Mouse (Mus musculus): Measurements from ENCODE around the gene Dclk1.
A peak's percentile ranks its signal among the peaks of the same experiment; 100 is the strongest.

Dclk1 gene

DNA sequence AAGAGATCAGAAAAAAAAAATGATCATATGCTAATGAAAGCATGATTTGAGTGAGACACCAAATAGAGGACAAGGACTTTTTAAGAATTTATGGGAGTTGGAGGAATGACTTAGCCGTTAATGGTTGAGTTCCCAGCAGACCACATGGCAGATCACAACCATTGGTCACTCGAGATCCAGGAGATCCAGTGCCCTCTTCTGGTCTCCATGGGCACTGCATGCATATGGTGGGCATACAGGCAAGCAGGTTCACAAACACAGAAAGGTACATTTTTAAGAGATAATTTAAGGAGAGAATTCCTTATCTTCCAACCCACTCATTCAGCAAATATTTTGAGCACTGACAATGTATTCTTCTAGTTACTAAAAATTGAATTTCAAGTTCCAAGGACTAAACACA is 207.0 kb downstream of the Dclk1 start:
- DNase-seq (ENCODE audit: low read depth, low spot score) = peak; percentile 35

- DNase-seq (ENCODE audit: low read depth, low spot score) = no peak
Observed at GRCm38 (mm10) chr3:55451035-55451434, 208.9 kb downstream of the Dclk1 start.

- DNase-seq (ENCODE audit: low read depth, low spot score) = no peak
Observed at GRCm38 (mm10) chr3:55451877-55452276, 209.7 kb downstream of the Dclk1 start.

DNA sequence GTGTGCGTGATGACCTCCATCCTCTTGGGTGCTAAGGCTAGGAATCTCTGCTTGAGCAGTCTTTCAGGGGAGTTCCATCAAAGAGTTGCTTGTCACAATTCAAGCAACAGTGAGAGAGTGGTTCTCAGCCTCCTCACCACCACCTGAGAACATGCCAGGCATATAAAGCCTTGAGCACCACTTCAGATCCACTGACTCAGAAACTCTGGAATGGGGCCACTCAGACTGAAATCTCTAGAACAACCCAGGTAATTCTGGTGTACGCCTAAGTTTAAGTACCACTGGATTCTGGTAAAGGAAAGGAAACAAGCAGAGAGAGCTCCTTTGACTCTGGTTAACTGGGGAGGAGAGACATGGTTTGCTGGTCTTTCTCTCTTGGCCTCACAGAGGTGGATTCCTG is 210.3 kb downstream of the Dclk1 start:
- DNase-seq (ENCODE audit: low read depth, low spot score) = no peak

DNA sequence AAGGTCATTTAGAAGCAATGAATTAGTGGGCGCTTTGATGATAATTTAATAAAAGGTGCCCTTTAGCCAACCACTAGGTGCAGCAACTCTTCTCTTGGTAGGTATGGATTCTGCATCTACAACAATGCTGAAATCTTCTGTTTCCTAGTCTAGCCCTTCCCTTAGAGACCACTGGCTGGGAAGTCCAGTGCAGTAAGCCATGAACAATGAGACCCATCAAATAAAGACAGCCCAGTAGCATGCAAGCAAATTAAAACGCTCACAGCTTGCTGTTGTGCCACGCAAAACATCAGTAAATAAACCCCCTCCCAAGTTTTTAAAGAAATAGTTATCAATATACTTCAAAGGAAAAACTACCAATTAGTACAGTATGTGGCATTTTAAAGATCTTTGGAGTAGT is 218.9 kb downstream of the Dclk1 start:
- peak; percentile 3 for DNase-seq (ENCODE audit: low read depth, low spot score)

- DNase-seq (ENCODE audit: low read depth, low spot score) = peak; percentile 84
Observed at GRCm38 (mm10) chr3:55461685-55462655, 219.8 kb downstream of the Dclk1 start.

DNA sequence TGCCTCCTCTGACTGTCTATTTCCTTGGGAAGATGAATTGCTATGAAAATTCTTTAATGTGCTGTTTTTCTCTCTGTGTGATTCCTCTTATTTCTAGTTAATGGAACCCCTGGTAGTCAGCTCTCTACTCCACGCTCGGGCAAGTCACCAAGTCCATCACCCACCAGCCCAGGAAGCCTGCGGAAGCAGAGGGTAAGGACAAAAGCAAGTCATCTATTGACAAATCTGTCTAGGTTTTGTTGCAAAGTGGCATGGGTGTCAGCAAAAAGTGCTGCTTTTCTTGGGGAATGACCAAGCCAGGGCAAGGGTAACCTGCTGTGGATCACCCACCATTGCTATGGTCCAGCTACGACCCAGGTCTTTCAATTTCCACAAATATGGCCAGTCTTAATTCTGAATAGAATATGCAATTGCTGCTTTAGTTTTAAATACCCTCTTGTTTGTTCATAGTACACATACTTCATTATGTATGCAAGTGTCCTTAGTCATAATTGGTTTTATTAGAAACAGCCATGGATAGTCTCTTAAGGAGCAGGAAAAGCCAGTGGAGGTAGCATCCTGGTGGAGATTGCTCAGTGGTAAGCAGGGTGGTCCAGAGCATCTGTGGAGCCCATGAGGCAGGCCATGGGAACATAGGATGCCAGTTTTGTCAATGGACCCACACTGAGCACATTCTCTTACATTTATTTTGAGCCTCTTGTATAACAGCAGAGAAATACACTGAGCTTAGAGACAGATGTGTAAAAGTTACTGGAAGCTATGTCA is 220.9 kb downstream of the Dclk1 start:
- DNase-seq (ENCODE audit: low read depth, low spot score) = no peak

GRCm38 (mm10) chr3:55464226-55464625 is 222.1 kb downstream of the Dclk1 start:
- DNase-seq (ENCODE audit: low read depth, low spot score) = no peak

- DNase-seq (ENCODE audit: low read depth, low spot score) = no peak
Observed at GRCm38 (mm10) chr3:55465785-55466184, 223.6 kb downstream of the Dclk1 start.

DNA sequence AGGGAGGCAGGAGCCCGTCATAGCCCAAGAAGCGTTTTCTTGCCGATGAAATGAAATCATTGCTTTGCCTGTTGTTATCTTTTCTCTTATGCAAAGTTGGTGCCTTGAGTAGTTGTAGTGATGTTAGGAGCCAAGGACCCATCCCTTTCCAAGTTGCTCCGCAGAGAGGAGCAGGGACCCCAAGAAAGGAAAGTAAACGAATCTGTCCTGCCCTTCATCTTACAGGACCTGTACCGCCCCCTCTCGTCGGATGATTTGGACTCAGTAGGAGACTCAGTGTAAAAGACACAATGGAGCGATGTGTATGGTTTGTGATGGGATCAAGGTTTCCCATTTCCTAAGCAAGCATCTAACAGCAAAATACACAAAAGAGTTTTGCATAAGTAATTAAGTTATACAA is 224.2 kb downstream of the Dclk1 start:
- DNase-seq (ENCODE audit: low read depth, low spot score) = peak; percentile 14

GRCm38 (mm10) chr3:55472110-55472509 is 229.9 kb downstream of the Dclk1 start, which contains the start of gene Gm21954:
Gene Gm21954, minus strand, starts transcription at chr3:55472210.
- DNase-seq (ENCODE audit: low read depth, low spot score) = no peak

DNA sequence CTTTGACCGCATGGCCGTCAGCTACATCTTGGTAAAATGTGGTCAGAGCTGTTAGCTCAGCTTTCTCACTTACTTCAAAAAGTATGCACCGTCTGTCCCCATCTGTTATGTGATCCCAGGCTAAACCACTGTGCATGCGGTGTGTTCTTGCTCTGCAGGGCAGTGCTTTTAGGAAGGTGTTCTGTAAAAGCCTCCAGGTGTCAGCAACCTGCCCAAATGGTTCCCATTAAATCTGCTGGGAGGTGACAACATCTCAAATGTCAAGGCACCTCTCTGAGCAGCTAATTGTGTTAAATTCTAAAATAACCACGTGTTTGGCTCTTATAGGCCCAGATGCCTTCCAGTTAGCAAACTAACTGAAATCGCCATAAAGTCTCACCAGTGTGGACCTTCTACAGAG is 231.0 kb downstream of the Dclk1 start:
- DNase-seq (ENCODE audit: low read depth, low spot score) = no peak

GRCm38 (mm10) chr3:55476694-55477093 is 234.5 kb downstream of the Dclk1 start:
- DNase-seq (ENCODE audit: low read depth, low spot score) = no peak

GRCm38 (mm10) chr3:55479306-55479705 is 237.1 kb downstream of the Dclk1 start:
- DNase-seq (ENCODE audit: low read depth, low spot score) = no peak

- no peak for DNase-seq (ENCODE audit: low read depth, low spot score)
Observed at GRCm38 (mm10) chr3:55481140-55481539, 239.0 kb downstream of the Dclk1 start.

- DNase-seq (ENCODE audit: low read depth, low spot score) = no peak
Observed at GRCm38 (mm10) chr3:55483328-55483727, 241.2 kb downstream of the Dclk1 start.

- DNase-seq (ENCODE audit: low read depth, low spot score) = no peak
Observed at GRCm38 (mm10) chr3:55489231-55489990, 247.2 kb downstream of the Dclk1 start.

DNA sequence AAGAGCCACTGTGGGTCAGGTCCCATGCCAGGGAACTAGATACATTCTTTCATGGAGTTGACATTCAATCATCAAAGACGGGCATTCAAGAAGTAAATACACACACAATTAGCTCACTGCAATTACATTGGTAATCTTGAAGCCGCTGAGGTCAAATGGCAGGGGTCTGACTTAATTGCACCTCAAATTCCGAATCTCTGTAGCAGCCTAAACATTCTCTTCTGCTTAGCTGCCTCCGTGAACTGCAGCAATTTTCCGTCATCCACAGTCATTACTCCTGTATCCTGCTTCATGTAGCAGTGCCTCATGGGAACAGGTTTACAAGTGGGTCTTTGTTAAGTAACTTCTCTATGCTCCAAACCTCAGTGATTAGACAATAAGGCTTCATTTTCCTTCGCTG is 249.9 kb downstream of the Dclk1 start:
- DNase-seq (ENCODE audit: low read depth, low spot score) = no peak

GRCm38 (mm10) chr3:55494348-55494747 is 252.2 kb downstream of the Dclk1 start:
- DNase-seq (ENCODE audit: low read depth, low spot score) = peak; percentile 19

- DNase-seq (ENCODE audit: low read depth, low spot score) = no peak
Observed at GRCm38 (mm10) chr3:55495231-55495630, 253.1 kb downstream of the Dclk1 start.

- DNase-seq (ENCODE audit: low read depth, low spot score) = no peak
Observed at GRCm38 (mm10) chr3:55495866-55496265, 253.7 kb downstream of the Dclk1 start.

- no peak for DNase-seq (ENCODE audit: low read depth, low spot score)
Observed at GRCm38 (mm10) chr3:55496462-55496941, 254.3 kb downstream of the Dclk1 start.
